Comparison of ENCODE assay signal across 8 mouse cellular contexts in genomic region chr10:81575695-81576094, GRCm38 (mm10). TPM values are rescaled to one million over a fixed set of nuclear protein-coding genes. Genes with fewer than 3 reads are reported as not detected.
A peak's percentile ranks its signal among the peaks of the same experiment; 100 is the strongest.
DNase-seq lines count a peak whose midpoint lies in the region; ATAC-seq lines count a peak whose summit lies in the region.

No protein-coding gene starts in this region.

- H3K4me1 ChIP-seq in heart, embryonic 14.5 days (ENCODE audit: control insufficient read depth in 2 of 2, insufficient read depth in 2 of 2, low read length in 2 of 2): peaks cover 21 to 22% of the 10 kb centered on the region in 2 experiments
- peaks cover 61% of the 10 kb centered on the region for H3K4me1 ChIP-seq in limb, embryonic 12.5 days (replicated peaks)
- H3K4me1 ChIP-seq in neural tube, embryonic 13.5 days (replicated peaks): peaks cover 59% of the 10 kb centered on the region

- peaks cover 8% of the 10 kb centered on the region; the same call in 1 of the 2 replicates for H3K36me3 ChIP-seq in heart, embryonic 14.5 days (ENCODE audit: control insufficient read depth, insufficient read depth, low read length)
- H3K36me3 ChIP-seq in limb, embryonic 12.5 days: peaks cover 10% of the 10 kb centered on the region; the same call in 1 of the 2 replicates
- no peaks in the 10 kb centered on the region for H3K36me3 ChIP-seq in neural tube, embryonic 13.5 days

- no peaks in the 10 kb centered on the region for H3K9me3 ChIP-seq in heart, embryonic 14.5 days (ENCODE audit: control insufficient read depth, low read length)
- H3K9me3 ChIP-seq in limb, embryonic 12.5 days: no peaks in the 10 kb centered on the region; the same call in 1 of the 2 replicates
- no peaks in the 10 kb centered on the region for H3K9me3 ChIP-seq in neural tube, embryonic 13.5 days

- H3K4me3 ChIP-seq in heart, embryonic 14.5 days (ENCODE audit: control insufficient read depth in 1 of 2, insufficient read depth in 1 of 2, low read depth in 1 of 2, low read length in 2 of 2): peak overlapping the region; percentile 66 to 74
- H3K4me3 ChIP-seq in limb, embryonic 12.5 days (replicated peaks): peak overlapping the region; percentile 62
- peak overlapping the region; percentile 59 for H3K4me3 ChIP-seq in neural tube, embryonic 13.5 days

- 0 out of 2 replicates have a peak, but pooled peaks cover 3% of the 10 kb centered on the region for H3K27me3 ChIP-seq in heart, embryonic 14.5 days (ENCODE audit: control insufficient read depth, insufficient read depth, low read length)
- H3K27me3 ChIP-seq in limb, embryonic 12.5 days: peaks cover 66% of the 10 kb centered on the region
- H3K27me3 ChIP-seq in neural tube, embryonic 13.5 days: peaks cover 82% of the 10 kb centered on the region

- 3% methylated on average over 6 of the region's 6 CpGs for WGBS in heart, embryonic 14.5 days
- WGBS in limb, embryonic 12.5 days: 2% methylated on average over 6 of the region's 6 CpGs
- 1% methylated on average over 6 of the region's 6 CpGs for WGBS in neural tube, embryonic 13.5 days

- intact Hi-C loops in heart, postnatal 25 days (cut with DNase I): loop anchor here (2.0 kb wide), 1 partner anchor 17 kb away; no protein-coding TSS in a partner anchor

- H3K27ac ChIP-seq in heart, embryonic 14.5 days (replicated peaks in 1 of 2; ENCODE audit: control insufficient read depth in 1 of 2, insufficient read depth in 1 of 2, low read depth in 2 of 2, low read length in 2 of 2): peak overlapping the region in 1 of 2 experiments; percentile 48; a peak in 1 of 4 replicates
- H3K27ac ChIP-seq in limb, embryonic 12.5 days: peak overlapping the region; percentile 67
- H3K27ac ChIP-seq in neural tube, embryonic 13.5 days (replicated peaks): peak overlapping the region; percentile 52; the same call in 1 of the 2 replicates

- H3K4me2 ChIP-seq in heart, embryonic 14.5 days (ENCODE audit: low read length): peak overlapping the region; percentile 88
- peak overlapping the region; percentile 75 for H3K4me2 ChIP-seq in limb, embryonic 12.5 days
- peak overlapping the region; percentile 74 for H3K4me2 ChIP-seq in neural tube, embryonic 13.5 days

- no peak for ATAC-seq in heart, embryonic 14.5 days (ENCODE audit: insufficient number of reproducible peaks, insufficient read depth, low FRiP score, low read depth)
- ATAC-seq in limb, embryonic 12.5 days (ENCODE audit: insufficient number of reproducible peaks, insufficient read depth, low FRiP score, low TSS enrichment, low read depth): no peak
- no peak for ATAC-seq in neural tube, embryonic 13.5 days (ENCODE audit: low read depth)

- peak overlapping the region; percentile 86 for H3K9ac ChIP-seq in heart, embryonic 14.5 days (ENCODE audit: low read length)
- H3K9ac ChIP-seq in limb, embryonic 12.5 days (replicated peaks): peak overlapping the region; percentile 82
- H3K9ac ChIP-seq in neural tube, embryonic 13.5 days: peak overlapping the region; percentile 83

- DNase-seq in heart, adult 11 months: peak; percentile 94
- DNase-seq in heart, postnatal 25 days (ENCODE audit: low spot score): no peak
- peak; percentile 74 for DNase-seq in NIH3T3 (ENCODE audit: low read depth)
- no peak for DNase-seq in gastrocnemius, adult 18-20 months (ENCODE audit: low spot score)
- no peak for DNase-seq in frontal cortex, postnatal 10 days (ENCODE audit: low spot score in 2 of 2)

RNA-seq across cellular contexts. Expression of gene Tle2, which starts 1.3 kb away (rescaled TPM):
- total RNA-seq in heart, postnatal 25 days (2021): 1 to 10 TPM; 8.4 to 9.7 TPM
- polyA plus RNA-seq in heart, embryonic 14.5 days (2014; fragmentation: Nextera tagmentation; extraction: Ambion mirVana): 21.6 and 21.8 TPM in 2 replicates
- polyA plus RNA-seq in limb, embryonic 12.5 days (2016; fragmentation: Nextera tagmentation; extraction: Ambion mirVana): 39.4 and 45.6 TPM in 2 replicates
- 31.1 and 32.9 TPM in 2 replicates for polyA plus RNA-seq in neural tube, embryonic 13.5 days (2015; fragmentation: Nextera tagmentation; extraction: Ambion mirVana)
- 1 to 10 TPM; 4.9 to 7.4 TPM for total RNA-seq in gastrocnemius, adult 18-20 months (2021)

RNA-seq across cellular contexts. Expression of gene Aes, which starts 16.4 kb away (rescaled TPM):
- 1,000 to 10,000 TPM; 1,086 to 1,128 TPM for total RNA-seq in heart, postnatal 25 days (2021)
- 367 and 598 TPM in 2 replicates for polyA plus RNA-seq in heart, embryonic 14.5 days (2014; fragmentation: Nextera tagmentation; extraction: Ambion mirVana)
- 453 and 478 TPM in 2 replicates for polyA plus RNA-seq in limb, embryonic 12.5 days (2016; fragmentation: Nextera tagmentation; extraction: Ambion mirVana)
- polyA plus RNA-seq in neural tube, embryonic 13.5 days (2015; fragmentation: Nextera tagmentation; extraction: Ambion mirVana): 572 and 635 TPM in 2 replicates
- 100 to 1,000 TPM; 947 to 962 TPM for total RNA-seq in gastrocnemius, adult 18-20 months (2021)

RNA-seq across cellular contexts. Expression of gene Tle6, which starts 25.2 kb away (rescaled TPM):
- 1 to 10 TPM; 6.7 to 7.4 TPM for total RNA-seq in heart, postnatal 25 days (2021)
- 30.7 and 35.3 TPM in 2 replicates for polyA plus RNA-seq in heart, embryonic 14.5 days (2014; fragmentation: Nextera tagmentation; extraction: Ambion mirVana)
- 15.2 TPM in 2 replicates for polyA plus RNA-seq in limb, embryonic 12.5 days (2016; fragmentation: Nextera tagmentation; extraction: Ambion mirVana)
- 4.9 and 6.2 TPM in 2 replicates for polyA plus RNA-seq in neural tube, embryonic 13.5 days (2015; fragmentation: Nextera tagmentation; extraction: Ambion mirVana)
- total RNA-seq in gastrocnemius, adult 18-20 months (2021): 1 to 10 TPM; 4.5 to 6.1 TPM

RNA-seq across cellular contexts. Expression of gene BC025920, which starts 30.4 kb away (rescaled TPM):
- 1 to 10 TPM; 1.9 to 2.8 TPM for total RNA-seq in heart, postnatal 25 days (2021)
- polyA plus RNA-seq in heart, embryonic 14.5 days (2014; fragmentation: Nextera tagmentation; extraction: Ambion mirVana): 0.35 and 0.84 TPM in 2 replicates
- 2.0 and 2.2 TPM in 2 replicates for polyA plus RNA-seq in limb, embryonic 12.5 days (2016; fragmentation: Nextera tagmentation; extraction: Ambion mirVana)
- polyA plus RNA-seq in neural tube, embryonic 13.5 days (2015; fragmentation: Nextera tagmentation; extraction: Ambion mirVana): 2.5 and 3.3 TPM in 2 replicates
- total RNA-seq in gastrocnemius, adult 18-20 months (2021): 1 to 10 TPM; 3.1 to 3.3 TPM

RNA-seq across cellular contexts. Expression of gene Gna11, which starts 30.7 kb away (rescaled TPM):
- 10 to 100 TPM; 49.6 to 54.6 TPM for total RNA-seq in heart, postnatal 25 days (2021)
- 54.9 and 57.4 TPM in 2 replicates for polyA plus RNA-seq in heart, embryonic 14.5 days (2014; fragmentation: Nextera tagmentation; extraction: Ambion mirVana)
- 82.9 and 86.1 TPM in 2 replicates for polyA plus RNA-seq in limb, embryonic 12.5 days (2016; fragmentation: Nextera tagmentation; extraction: Ambion mirVana)
- 78.8 and 81.6 TPM in 2 replicates for polyA plus RNA-seq in neural tube, embryonic 13.5 days (2015; fragmentation: Nextera tagmentation; extraction: Ambion mirVana)
- 10 to 100 TPM; 26.2 to 31.8 TPM for total RNA-seq in gastrocnemius, adult 18-20 months (2021)

Comparison
In these comparisons a context has a peak if more than half of its experiments do, and no peak if none do; other contexts are left out.
1. DNase-seq: peak in heart, adult 11 months (single experiment) and NIH3T3 (single experiment); none in heart, postnatal 25 days (single experiment), gastrocnemius, adult 18-20 months (single experiment) and frontal cortex, postnatal 10 days (0 of 2).
2. Peak in every context shown above with its lines, with median percentiles within 50 percentile points of each other: H3K4me2 ChIP-seq, H3K4me3 ChIP-seq and H3K9ac ChIP-seq.